Mouse (Mus musculus): ENCODE data around the gene Mta3.
"Not testable (repeated sequence)": the region's sequence is repeated elsewhere in the genome, so short reads cannot be mapped to it uniquely, and the experiment has no call there.

Gene Mta3

GRCm38 (mm10) chr17:83708256-83708655, 2.3 kb downstream of the Mta3 start:
- peak; percentile 57 to 58 for DNase-seq (ENCODE audit: low spot score in 2 of 2)

- no peak for DNase-seq (ENCODE audit: low spot score in 2 of 2)
Measured at GRCm38 (mm10) chr17:83708891-83709290, 2.9 kb downstream of the Mta3 start.

- not testable (repeated sequence) for DNase-seq (ENCODE audit: low spot score in 2 of 2)
Measured at GRCm38 (mm10) chr17:83709517-83709916, 3.6 kb downstream of the Mta3 start.

- DNase-seq (ENCODE audit: low spot score in 2 of 2): no peak
Measured at GRCm38 (mm10) chr17:83710639-83711038, 4.7 kb downstream of the Mta3 start.

GRCm38 (mm10) chr17:83712341-83712740, 6.4 kb downstream of the Mta3 start:
- no peak for DNase-seq (ENCODE audit: low spot score in 2 of 2)

GRCm38 (mm10) chr17:83720449-83720848, 14.5 kb downstream of the Mta3 start:
- no peak for DNase-seq (ENCODE audit: low spot score in 2 of 2)

GRCm38 (mm10) chr17:83721157-83721556, 15.2 kb downstream of the Mta3 start:
- no peak for DNase-seq (ENCODE audit: low spot score in 2 of 2)

- no peak for DNase-seq (ENCODE audit: low spot score in 2 of 2)
Measured at GRCm38 (mm10) chr17:83723064-83723463, 17.1 kb downstream of the Mta3 start.

GRCm38 (mm10) chr17:83726496-83726895, 20.5 kb downstream of the Mta3 start:
- no peak for DNase-seq (ENCODE audit: low spot score in 2 of 2)

- no peak for DNase-seq (ENCODE audit: low spot score in 2 of 2)
Measured at GRCm38 (mm10) chr17:83727707-83728106, 21.7 kb downstream of the Mta3 start.

GRCm38 (mm10) chr17:83729029-83729428, 23.1 kb downstream of the Mta3 start:
- no peak for DNase-seq (ENCODE audit: low spot score in 2 of 2)

- no peak for DNase-seq (ENCODE audit: low spot score in 2 of 2)
Measured at GRCm38 (mm10) chr17:83730123-83730522, 24.2 kb downstream of the Mta3 start.

- peak; percentile 67 to 76 for DNase-seq (ENCODE audit: low spot score in 2 of 2)
Measured at GRCm38 (mm10) chr17:83732166-83732629, 26.2 kb downstream of the Mta3 start.

GRCm38 (mm10) chr17:83732801-83733200, 26.8 kb downstream of the Mta3 start:
- DNase-seq (ENCODE audit: low spot score in 2 of 2): peak; percentile 72 to 83

GRCm38 (mm10) chr17:83736701-83737100, 30.7 kb downstream of the Mta3 start:
- DNase-seq (ENCODE audit: low spot score in 2 of 2): peak in 1 of 2 experiments; percentile 36

GRCm38 (mm10) chr17:83737775-83738174, 31.8 kb downstream of the Mta3 start:
- no peak for DNase-seq (ENCODE audit: low spot score in 2 of 2)

GRCm38 (mm10) chr17:83740135-83740676, 34.2 kb downstream of the Mta3 start:
- DNase-seq (ENCODE audit: low spot score in 2 of 2): no peak

- DNase-seq (ENCODE audit: low spot score in 2 of 2): no peak
Measured at GRCm38 (mm10) chr17:83741243-83741642, 35.3 kb downstream of the Mta3 start.

GRCm38 (mm10) chr17:83744231-83744824, 38.4 kb downstream of the Mta3 start:
- DNase-seq (ENCODE audit: low spot score in 2 of 2): no peak

- no peak for DNase-seq (ENCODE audit: low spot score in 2 of 2)
Measured at GRCm38 (mm10) chr17:83747405-83748160, 41.6 kb downstream of the Mta3 start.

GRCm38 (mm10) chr17:83750216-83750950, 44.4 kb downstream of the Mta3 start:
- DNase-seq (ENCODE audit: low spot score in 2 of 2): no peak

Data from spleen, postnatal 36 days (tissue).